Mouse (Mus musculus) bone marrow macrophage, adult 2 months (primary cell): Measurements from ENCODE around the gene Kcnq5.

Experiments
- CTCF ChIP-seq: IDR thresholded peaks from 2 replicates; pipeline ENCODE4 v1.5.1; 2012; ENCODE audit warnings: low read depth, mild to moderate bottlenecking, low read length, moderate library complexity
- POLR2A ChIP-seq: IDR thresholded peaks from 2 replicates; pipeline ENCODE4 v1.6.1; 2012; ENCODE audit warnings: mild to moderate bottlenecking, low read depth, low read length, borderline replicate concordance

GRCm38 (mm10) chr1:21602567-21602966 is 359.2 kb downstream of the Kcnq5 start:
- TF ChIP-seq CTCF: no peak
- no peak for TF ChIP-seq POLR2A
